Mouse (Mus musculus) heart, embryonic 14.5 days (tissue): ENCODE measurements at regions not wholly inside any gene's neighbourhood (a gene's known extent, or its start where the extent isn't known, plus 50 kb on each side); places are given as distances from the start of the nearest gene placed in this dataset.
"Not testable (repeated sequence)": the region's sequence is repeated elsewhere in the genome, so short reads cannot be mapped to it uniquely, and the experiment has no call there.

Experiments
- ATAC-seq: fragments of 200-750 bp; cut with Nextera tagmentation; 2 replicates; pipeline ENCODE4 v1.8.0; 2017; ENCODE audit warnings: low read depth, moderate TSS enrichment; ENCODE audit not compliant: insufficient number of reproducible peaks, insufficient read depth, low FRiP score
- H3K27ac ChIP-seq, 2 experiments: fragments of 200-500 bp in 1 of 2; fragments of 300-500 bp in 1 of 2; sonication (generic) in 1 of 2; replicated peaks in 1 of 2; 2 replicates each; pipeline ENCODE4 v1.5.1; 2012 to 2014; ENCODE audit warnings: low read depth in 2 of 2, low read length in 2 of 2, control low read depth in 1 of 2, mild to moderate bottlenecking in 1 of 2, mixed read lengths in 1 of 2; ENCODE audit not compliant: control insufficient read depth in 1 of 2, insufficient read depth in 1 of 2
- H3K27me3 ChIP-seq: fragments of 300-500 bp; sonication (generic); 2 replicates; pipeline ENCODE4 v1.6.1; 2014; ENCODE audit warnings: mild to moderate bottlenecking, low read length, control low read depth; ENCODE audit not compliant: control insufficient read depth, insufficient read depth
- H3K36me3 ChIP-seq: fragments of 300-500 bp; sonication (generic); 2 replicates; pipeline ENCODE4 v1.6.1; 2014; ENCODE audit warnings: mild to moderate bottlenecking, control low read depth, low read length, mixed read lengths; ENCODE audit not compliant: control insufficient read depth, insufficient read depth
- H3K4me1 ChIP-seq, 2 experiments: fragments of 200-500 bp in 1 of 2; fragments of 300-500 bp in 1 of 2; sonication (generic) in 1 of 2; 2 replicates each; pipeline ENCODE4 v1.6.1; 2012 to 2014; ENCODE audit warnings: low read length in 2 of 2, control low read depth in 1 of 2, mixed read lengths in 1 of 2; ENCODE audit not compliant: control insufficient read depth in 2 of 2, insufficient read depth in 2 of 2
- H3K4me2 ChIP-seq: fragments of 300-500 bp; sonication (generic); 2 replicates; pipeline ENCODE4 v1.6.1; 2014; ENCODE audit warnings: mild to moderate bottlenecking, low read length
- H3K4me3 ChIP-seq, 2 experiments: fragments of 200-500 bp in 1 of 2; fragments of 300-500 bp in 1 of 2; sonication (generic) in 1 of 2; 2 replicates each; pipeline ENCODE4 v1.5.1; 2012 to 2014; ENCODE audit warnings: low read length in 2 of 2, mild to moderate bottlenecking in 2 of 2, control low read depth in 1 of 2, low read depth in 1 of 2, moderate library complexity in 1 of 2; ENCODE audit not compliant: control insufficient read depth in 1 of 2, insufficient read depth in 1 of 2
- H3K9ac ChIP-seq: fragments of 300-500 bp; sonication (generic); 2 replicates; pipeline ENCODE4 v1.6.1; 2014; ENCODE audit warnings: mild to moderate bottlenecking, low read length
- H3K9me3 ChIP-seq: fragments of 300-500 bp; sonication (generic); 2 replicates; pipeline ENCODE4 v1.6.1; 2016; ENCODE audit warnings: low read length, control low read depth; ENCODE audit not compliant: control insufficient read depth
- WGBS: fragments of 180-500 bp; shearing (Covaris S2); extraction: QIAGEN DNeasy Blood & Tissue Kit; methylation state at CpG from one replicate; pipeline ENCODE4 v1.1.7; 2014; 5-methylcytosine and 5-hydroxymethylcytosine counted together

DNA sequence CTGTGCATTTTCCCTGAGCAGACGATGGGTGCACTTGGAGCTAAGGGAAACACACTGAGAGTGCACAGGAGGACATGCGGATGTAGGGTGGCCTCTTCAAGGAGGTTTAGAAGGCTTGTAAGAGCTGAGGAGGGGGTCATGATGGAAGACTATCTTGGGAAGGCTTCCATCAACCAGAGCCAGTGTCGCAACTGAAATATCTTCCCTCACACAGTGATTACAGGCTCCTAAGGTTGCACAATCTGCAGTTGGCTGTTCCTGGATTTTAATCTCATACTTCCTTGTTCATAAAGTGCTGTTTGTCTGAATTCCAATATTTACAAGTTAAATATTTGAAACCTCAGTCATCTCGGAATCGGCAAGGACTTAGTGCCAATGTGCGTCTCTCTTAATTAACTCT, 164.5 kb downstream of the Wdr11 start:
- ATAC-seq, result no peak
- Histone ChIP-seq H3K4me3 (no peak overlapping the region), H3K9ac (no peak overlapping the region), H3K36me3 (no peaks in the 10 kb centered on the region), H3K4me2 (no peak overlapping the region), H3K9me3 (no peaks in the 10 kb centered on the region), H3K27ac (no peak overlapping the region), H3K4me1 (no peaks in the 10 kb centered on the region), H3K27me3 (no peaks in the 10 kb centered on the region)
- 82% methylated on average over 6 of the region's 6 CpGs for WGBS

DNA sequence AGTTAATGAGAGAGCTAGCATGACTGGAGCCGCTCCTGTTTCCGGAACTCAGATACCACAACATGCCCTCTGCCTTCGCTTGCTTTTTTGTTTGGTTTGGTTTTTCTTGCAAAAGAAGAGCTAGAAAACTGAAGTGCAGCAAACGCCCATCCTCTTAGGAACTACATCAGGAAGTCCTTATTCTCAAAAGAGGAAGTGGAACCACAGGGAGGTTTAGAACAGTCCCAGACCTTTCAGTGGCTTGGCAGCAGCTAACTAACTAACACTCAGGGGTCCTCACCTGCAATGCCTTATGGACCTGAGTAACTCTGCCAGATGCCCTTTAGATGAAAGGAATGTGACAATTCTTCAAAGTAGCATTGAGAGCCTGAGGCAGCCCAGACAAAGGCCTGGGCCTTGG, 168.2 kb downstream of the Wdr11 start:
- Histone ChIP-seq H3K4me2 (no peak overlapping the region), H3K27me3 (no peaks in the 10 kb centered on the region), H3K4me1 (peaks cover 9% of the 10 kb centered on the region in 2 experiments; a peak in 3 of 4 replicates), H3K9me3 (no peaks in the 10 kb centered on the region), H3K36me3 (no peaks in the 10 kb centered on the region), H3K9ac (no peak overlapping the region), H3K4me3 (no peak overlapping the region), H3K27ac (no peak overlapping the region)
- no peak for ATAC-seq
- 79% methylated on average over 4 of the region's 4 CpGs for WGBS

DNA sequence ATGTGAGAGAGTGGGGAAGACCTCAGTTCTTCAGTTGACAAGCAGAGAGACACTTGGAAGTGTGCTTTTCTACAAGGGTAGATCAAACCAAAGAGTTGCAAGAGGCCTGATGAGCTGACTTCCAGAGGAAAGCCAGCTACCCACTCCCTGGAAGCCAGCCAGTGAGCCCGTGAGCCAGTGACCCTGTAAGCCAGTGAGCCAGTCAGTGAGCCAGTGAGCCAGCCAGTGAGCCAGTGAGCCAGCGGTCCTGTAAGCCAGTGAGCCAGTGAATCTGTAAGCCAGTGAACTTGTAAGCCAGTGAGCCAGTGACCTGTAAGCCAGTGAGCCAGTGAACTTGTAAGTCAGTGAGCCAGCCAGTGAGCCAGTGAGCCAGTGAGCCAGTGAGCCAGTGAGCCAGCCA, 168.7 kb downstream of the Wdr11 start:
- no peak overlapping the region for H3K27ac ChIP-seq
- no peak overlapping the region for H3K9ac ChIP-seq
- no peaks in the 10 kb centered on the region for H3K27me3 ChIP-seq
- H3K9me3 ChIP-seq, result no peaks in the 10 kb centered on the region
- no peak for ATAC-seq
- no peak overlapping the region for H3K4me2 ChIP-seq
- H3K4me3 ChIP-seq, result no peak overlapping the region
- WGBS, result 68% methylated on average over 2 of the region's 2 CpGs
- H3K4me1 ChIP-seq, result peaks cover 9% of the 10 kb centered on the region in 2 experiments; a peak in 3 of 4 replicates
- H3K36me3 ChIP-seq, result no peaks in the 10 kb centered on the region

DNA sequence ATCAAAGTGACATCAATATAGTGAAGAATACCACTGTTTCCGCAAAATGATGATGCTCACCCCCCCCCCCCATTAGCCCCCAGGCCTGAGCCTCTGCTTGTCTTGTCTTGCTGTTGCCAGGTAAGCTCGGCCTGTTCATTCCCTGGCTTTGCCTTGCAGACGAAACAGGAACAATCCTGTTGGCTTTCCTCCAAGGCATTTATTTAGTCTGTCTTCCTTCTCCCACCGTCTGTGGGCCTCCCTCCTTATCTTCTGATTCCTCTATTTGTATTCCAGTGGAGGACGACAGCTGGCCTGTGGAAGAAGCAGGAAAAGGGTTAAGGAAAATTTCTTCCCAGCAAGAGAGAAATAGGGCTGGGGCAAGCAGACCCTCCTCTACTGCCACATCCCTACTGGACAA, 172.1 kb downstream of the Wdr11 start:
- Histone ChIP-seq H3K4me2 (no peak overlapping the region), H3K4me1 (peaks cover 9% of the 10 kb centered on the region in 2 experiments; a peak in 3 of 4 replicates), H3K4me3 (no peak overlapping the region), H3K36me3 (no peaks in the 10 kb centered on the region), H3K9me3 (no peaks in the 10 kb centered on the region), H3K9ac (no peak overlapping the region), H3K27ac (no peak overlapping the region), H3K27me3 (no peaks in the 10 kb centered on the region)
- WGBS, result 14% methylated on average over 5 of the region's 5 CpGs
- no peak for ATAC-seq

DNA sequence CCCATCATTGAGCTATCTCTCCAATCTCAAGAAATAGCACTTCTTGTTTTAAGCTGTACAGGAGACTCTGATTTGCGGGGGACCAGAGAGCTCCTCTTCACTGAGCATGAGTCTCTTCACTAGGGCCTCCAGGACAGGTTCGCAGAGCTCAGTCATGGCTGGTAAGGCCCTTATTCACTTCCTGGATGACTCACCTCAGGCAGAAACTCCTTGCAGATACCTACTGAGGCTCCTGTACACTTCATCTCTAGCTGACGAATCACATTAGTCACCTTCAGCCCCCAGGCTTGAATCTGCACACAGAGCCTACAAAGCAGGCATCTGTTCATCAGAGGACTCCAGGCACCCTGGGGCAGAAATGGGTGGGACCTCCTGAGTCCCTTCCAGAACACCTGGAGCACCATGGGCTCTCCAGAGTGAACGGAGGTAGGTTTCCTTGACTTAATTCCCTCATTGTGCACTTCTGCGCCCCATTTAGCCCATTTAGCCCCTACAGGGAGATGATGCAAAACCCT, 172.8 kb downstream of the Wdr11 start:
- Histone ChIP-seq H3K4me3 (no peak overlapping the region), H3K4me1 (peaks cover 9% of the 10 kb centered on the region in 2 experiments; a peak in 3 of 4 replicates), H3K4me2 (no peak overlapping the region), H3K36me3 (no peaks in the 10 kb centered on the region), H3K9ac (no peak overlapping the region), H3K9me3 (no peaks in the 10 kb centered on the region), H3K27me3 (no peaks in the 10 kb centered on the region), H3K27ac (no peak overlapping the region)
- WGBS, result 81% methylated on average over 5 of the region's 5 CpGs
- no peak for ATAC-seq

DNA sequence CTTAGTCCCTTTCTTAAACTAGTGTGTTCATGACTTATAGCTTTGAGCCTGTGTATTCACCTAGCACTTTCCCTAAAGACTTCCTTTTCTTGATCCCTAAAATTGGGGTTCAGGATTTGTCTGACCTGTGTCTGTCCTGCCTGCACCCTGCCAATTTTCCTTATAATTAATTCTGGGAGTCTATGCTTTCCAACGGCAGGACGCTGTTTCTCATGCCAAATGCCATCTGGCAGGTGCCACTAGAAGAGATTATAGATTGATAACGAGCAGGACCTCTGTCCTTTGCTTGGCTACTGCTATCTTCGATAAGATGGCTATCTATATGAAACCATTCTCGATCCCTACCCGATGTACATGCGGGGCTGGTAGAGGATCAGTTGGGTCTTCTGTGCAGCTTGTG, 174.0 kb downstream of the Wdr11 start:
- H3K27me3 ChIP-seq, result no peaks in the 10 kb centered on the region
- H3K36me3 ChIP-seq, result no peaks in the 10 kb centered on the region
- 86% methylated on average over 7 of the region's 7 CpGs for WGBS
- H3K4me1 ChIP-seq, result peaks cover 9% of the 10 kb centered on the region in 2 experiments; a peak in 3 of 4 replicates
- H3K9ac ChIP-seq, result no peak overlapping the region
- no peak for ATAC-seq
- H3K4me2 ChIP-seq, result no peak overlapping the region
- H3K9me3 ChIP-seq, result no peaks in the 10 kb centered on the region
- no peak overlapping the region for H3K27ac ChIP-seq
- no peak overlapping the region for H3K4me3 ChIP-seq

DNA sequence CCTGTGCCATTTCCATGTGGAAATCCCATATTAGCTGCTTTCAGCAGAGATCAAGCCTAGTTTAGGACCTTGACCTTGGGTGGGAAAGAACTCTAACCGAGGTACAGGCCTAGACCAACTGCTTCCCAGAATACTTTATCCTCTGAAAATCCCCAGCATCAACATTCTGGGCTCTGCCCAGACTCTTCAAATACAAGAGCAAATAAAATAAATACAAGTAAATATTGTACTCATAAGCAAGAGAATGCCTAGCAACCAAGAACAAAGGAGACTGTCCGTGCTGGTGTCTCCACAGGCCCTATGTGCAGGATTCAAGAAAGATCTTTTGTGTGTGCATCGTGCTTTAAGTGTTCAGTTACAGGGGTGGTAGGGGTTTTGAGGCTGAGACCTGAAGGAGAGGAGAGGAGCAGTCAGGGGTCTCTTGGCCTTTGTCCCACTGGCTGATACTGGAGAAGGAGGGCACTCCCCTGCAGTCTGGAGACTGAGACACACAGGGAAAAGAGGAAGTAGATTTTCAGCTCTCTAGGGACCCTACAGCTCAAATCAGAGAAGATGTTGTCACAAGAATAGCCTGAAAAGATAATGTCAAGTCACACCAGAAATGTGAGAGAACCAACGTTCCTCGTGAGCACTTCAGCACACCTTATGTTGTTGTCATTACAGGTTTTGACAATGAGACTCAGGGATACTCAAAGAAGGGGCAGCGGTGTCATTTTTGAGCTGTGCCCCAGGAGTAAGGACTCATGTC, 174.6 kb downstream of the Wdr11 start:
- Histone ChIP-seq H3K4me2 (no peak overlapping the region), H3K27ac (no peak overlapping the region), H3K9me3 (no peaks in the 10 kb centered on the region), H3K9ac (no peak overlapping the region), H3K36me3 (no peaks in the 10 kb centered on the region), H3K4me1 (peaks cover 9% of the 10 kb centered on the region in 2 experiments; a peak in 3 of 4 replicates), H3K27me3 (no peaks in the 10 kb centered on the region), H3K4me3 (no peak overlapping the region)
- no peak for ATAC-seq
- 72% methylated on average over 6 of the region's 6 CpGs for WGBS

DNA sequence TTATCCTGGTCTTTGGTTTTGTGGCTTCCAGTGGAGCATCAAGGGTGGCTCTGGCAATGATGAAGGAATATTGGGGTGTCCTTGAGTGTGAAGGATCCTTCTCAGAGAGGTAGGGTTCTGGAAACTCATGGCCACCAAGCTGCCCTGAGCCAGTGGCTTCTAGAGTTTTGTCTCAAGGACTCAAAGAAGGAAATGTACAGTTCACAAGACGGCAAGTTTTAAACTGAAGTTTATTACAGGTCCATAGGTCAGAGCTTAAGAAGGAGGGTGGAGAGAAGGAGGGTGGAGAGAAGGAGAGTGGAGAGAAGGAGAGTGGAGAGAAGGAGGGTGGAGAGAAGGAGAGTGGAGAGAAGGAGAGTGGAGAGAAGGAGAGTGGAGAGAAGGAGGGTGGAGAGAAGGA, 178.0 kb downstream of the Wdr11 start:
- H3K4me3 ChIP-seq, H3K27me3 ChIP-seq, H3K36me3 ChIP-seq, H3K9ac ChIP-seq, ATAC-seq, H3K27ac ChIP-seq, H3K4me2 ChIP-seq, H3K4me1 ChIP-seq, H3K9me3 ChIP-seq: not testable (repeated sequence)
- WGBS, result 89% methylated on average over 1 of the region's 1 CpGs
